Mouse (Mus musculus) liver, adult (tissue): ENCODE data around the gene Rnf185.

ENCODE experiments used
- GATA4 ChIP-seq: IDR thresholded peaks from 2 replicates; pipeline ENCODE4 v1.6.1; 2014; ENCODE audit warnings: mild to moderate bottlenecking, low read length; ENCODE audit not compliant: insufficient replicate concordance

Gene Rnf185

GRCm38 (mm10) chr11:3366411-3366810 is 85.8 kb downstream of the Rnf185 start:
- TF ChIP-seq GATA4, result no peak
